ENCODE assay signal across 12 mouse cellular contexts in the genomic region with DNA sequence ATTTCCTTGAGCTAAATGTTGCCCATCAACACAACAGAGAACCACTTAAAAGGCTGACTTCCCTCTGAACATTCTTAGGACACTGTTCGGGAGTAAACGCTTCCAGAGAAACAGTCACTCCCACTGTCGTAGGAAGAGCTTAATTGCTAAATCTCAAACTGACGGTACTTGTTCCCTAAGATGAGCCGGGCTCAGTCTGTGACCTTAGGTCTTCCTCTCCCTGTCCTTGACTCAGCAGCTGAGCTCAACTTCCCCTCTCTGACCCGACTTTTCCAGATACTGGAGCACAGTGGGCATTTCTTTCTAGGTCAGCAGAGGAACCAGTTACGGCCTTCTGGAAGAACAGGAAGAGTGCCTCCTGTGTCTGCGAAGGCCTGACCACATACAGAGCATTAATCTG.
DNase-seq lines count a peak whose midpoint lies in the region; ATAC-seq and TF ChIP-seq lines count a peak whose summit lies in the region.
"Had no signal": no experiment of that assay in that cellular context is flagged by ENCODE, and none has a peak within 500 bp of the region (broad histone marks: within the 10 kb centered on the region; RNA-seq: fewer than 3 reads in every experiment).

No protein-coding gene starts in this region.

- H3K4me3 ChIP-seq in gastrocnemius, adult 2 months: no peak overlapping the region
- no peak overlapping the region for H3K4me3 ChIP-seq in liver, embryonic 12.5 days
- H3K4me3 ChIP-seq: limb, embryonic 13.5 days had no signal

- intact Hi-C loops in gastrocnemius, adult 2 months (cut with DNase I): no loop called here

- ATAC-seq in liver, embryonic 12.5 days: no peak
- peak; percentile 67 for ATAC-seq in common myeloid progenitor, adult 5-6 weeks (replicated peaks; ENCODE audit: low read depth, poor library complexity, severe bottlenecking)
- ATAC-seq in megakaryocyte progenitor cell, adult 5-6 weeks (replicated peaks; ENCODE audit: poor library complexity): peak; percentile 89
- ATAC-seq in activated CD4-positive, CD25-positive, alpha-beta regulatory T cell, adult 4 months: no peak
- ATAC-seq: CD4-positive, CD25-positive, alpha-beta regulatory T cell, adult 4 months had no signal

- H3K36me3 ChIP-seq in liver, embryonic 12.5 days: no peaks in the 10 kb centered on the region
- H3K36me3 ChIP-seq: limb, embryonic 13.5 days had no signal

- H3K4me2 ChIP-seq in liver, embryonic 12.5 days: no peak overlapping the region
- H3K4me2 ChIP-seq: limb, embryonic 13.5 days had no signal

- H3K27ac ChIP-seq in gastrocnemius, adult 2 months: peak overlapping the region; percentile 48
- no peak overlapping the region for H3K27ac ChIP-seq in liver, embryonic 12.5 days
- H3K27ac ChIP-seq: limb, embryonic 13.5 days had no signal

- H3K9ac ChIP-seq in liver, embryonic 12.5 days: no peak overlapping the region
- H3K9ac ChIP-seq: limb, embryonic 13.5 days had no signal

- no peaks in the 10 kb centered on the region for H3K9me3 ChIP-seq in liver, embryonic 12.5 days (replicated peaks)
- H3K9me3 ChIP-seq: limb, embryonic 13.5 days had no signal

- H3K4me1 ChIP-seq in liver, embryonic 12.5 days: peaks cover 15% of the 10 kb centered on the region

- H3K27me3 ChIP-seq in liver, embryonic 12.5 days (replicated peaks): no peaks in the 10 kb centered on the region
- H3K27me3 ChIP-seq: limb, embryonic 13.5 days had no signal

- no peak for TF ChIP-seq CTCF in gastrocnemius, adult 2 months (IDR thresholded peaks at IDR 0.05)

- no peak for DNase-seq in gastrocnemius, adult 2 months
- DNase-seq in gastrocnemius, postnatal 4 days (ENCODE audit: low spot score in 2 of 2): no peak
- peak; percentile 20 for DNase-seq in liver
- no peak for DNase-seq in ovary, postnatal 10 days (ENCODE audit: low spot score)
- DNase-seq: cerebellum, adult 9-10 months; right cerebral cortex, postnatal 14 days had no signal

- WGBS in liver, embryonic 12.5 days (ENCODE audit: insufficient replicate concordance): 24% methylated on average over 8 of the region's 8 CpGs

Comparison
In these comparisons a context has a peak if more than half of its experiments do, and no peak if none do; other contexts are left out.
1. ATAC-seq: peak in common myeloid progenitor, adult 5-6 weeks (single experiment) and megakaryocyte progenitor cell, adult 5-6 weeks (single experiment); none in liver, embryonic 12.5 days (single experiment) and activated CD4-positive, CD25-positive, alpha-beta regulatory T cell, adult 4 months (single experiment).